Mouse (Mus musculus): ENCODE results near the gene Six3. TPM values are rescaled to one million over a fixed set of nuclear protein-coding genes. Genes with fewer than 3 reads are reported as not detected.

The Six3 gene
- total and polyA plus RNA-seq, 3 experiments, result not detected

DNA sequence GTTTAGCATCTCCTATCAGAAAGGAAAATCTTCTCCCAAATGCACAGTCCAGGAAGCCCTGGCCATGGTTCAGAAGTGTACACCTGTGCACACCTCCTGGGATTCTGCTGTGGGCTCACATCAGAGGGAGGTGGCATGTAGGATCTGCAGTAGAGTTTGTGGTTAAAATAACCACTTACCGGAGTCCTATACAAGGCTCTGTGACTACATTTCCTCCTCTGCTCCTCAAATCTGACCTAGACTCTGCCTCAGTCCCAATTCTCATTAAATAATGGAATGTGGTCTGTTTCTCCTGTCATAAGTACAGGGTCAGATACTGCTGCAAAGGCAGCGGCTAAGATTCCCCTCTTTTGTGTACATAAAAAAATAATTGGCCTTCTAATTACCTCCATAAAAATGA lies 50.8 kb downstream of the Six3 start:
- TF ChIP-seq USF2 (IDR thresholded peaks at IDR 0.05; ENCODE audit: borderline replicate concordance in 1 of 2, insufficient read depth in 1 of 2, low read depth in 1 of 2, low read length in 2 of 2) (no peak), ELF1 (IDR thresholded peaks at IDR 0.05; ENCODE audit: low read depth, low read length) (no peak), KAT2A (conservative IDR thresholded peaks at IDR 0.05; ENCODE audit: low read depth, low read length) (no peak), ZC3H11A (IDR thresholded peaks at IDR 0.05; ENCODE audit: low read depth, low read length) (no peak), GATA1 (IDR thresholded peaks at IDR 0.05; ENCODE audit: low read depth, low read length) (no peak), ETS1 (IDR thresholded peaks at IDR 0.05; ENCODE audit: low read depth, low read length) (no peak), MYB (IDR thresholded peaks at IDR 0.05; ENCODE audit: low read depth, low read length) (no peak), RCOR1 (IDR thresholded peaks at IDR 0.05; ENCODE audit: low read depth, low read length) (no peak), MXI1 (IDR thresholded peaks at IDR 0.05; ENCODE audit: low read depth, low read length) (no peak), CHD1 (IDR thresholded peaks at IDR 0.05; ENCODE audit: low read depth, low read length) (no peak), POLR2A (IDR thresholded peaks at IDR 0.05; ENCODE audit: control insufficient read depth in 1 of 2, insufficient read depth in 1 of 2, low read depth in 1 of 2, low read length in 2 of 2, poor library complexity in 1 of 2) (no peak), MYC (IDR thresholded peaks at IDR 0.05; ENCODE audit: low read depth, low read length) (no peak), MAZ (IDR thresholded peaks at IDR 0.05; ENCODE audit: low read depth, low read length) (no peak)
- no peak overlapping the region for H3K27ac ChIP-seq (ENCODE audit: control insufficient read depth, low read depth, low read length)
- H3K4me1 ChIP-seq (ENCODE audit: control insufficient read depth in 1 of 2, insufficient read depth in 2 of 2, low read length in 2 of 2), result no peaks in the 10 kb centered on the region
- H3K27me3 ChIP-seq (ENCODE audit: control insufficient read depth in 1 of 2, insufficient read depth in 2 of 2, low read length in 2 of 2), result no peaks in the 10 kb centered on the region; a peak in 1 of 4 replicates
- no peaks in the 10 kb centered on the region for H3K79me2 ChIP-seq (ENCODE audit: control insufficient read depth, insufficient read depth, low read length, poor library complexity)
- DNase-seq (ENCODE audit: low read depth, low spot score), result no peak
- H3K4me3 ChIP-seq (ENCODE audit: control insufficient read depth in 1 of 2, insufficient read depth in 1 of 2, low read depth in 2 of 2, low read length in 2 of 2), result no peak overlapping the region
- H3K9me3 ChIP-seq (replicated peaks; ENCODE audit: insufficient read depth, low read length), result no peaks in the 10 kb centered on the region
- no peaks in the 10 kb centered on the region for H3K36me3 ChIP-seq (ENCODE audit: control insufficient read depth in 1 of 2, insufficient read depth in 2 of 2, low read length in 2 of 2)
- H3K9ac ChIP-seq (ENCODE audit: control insufficient read depth, low read depth, low read length, poor library complexity, severe bottlenecking), result no peak overlapping the region

GRCm38 (mm10) chr17:85664618-85665320 lies 51.4 kb downstream of the Six3 start:
- H3K9me3 ChIP-seq (replicated peaks; ENCODE audit: insufficient read depth, low read length), result no peaks in the 10 kb centered on the region
- no peaks in the 10 kb centered on the region for H3K79me2 ChIP-seq (ENCODE audit: control insufficient read depth, insufficient read depth, low read length, poor library complexity)
- no peaks in the 10 kb centered on the region for H3K36me3 ChIP-seq (ENCODE audit: control insufficient read depth in 1 of 2, insufficient read depth in 2 of 2, low read length in 2 of 2)
- no peaks in the 10 kb centered on the region for H3K4me1 ChIP-seq (ENCODE audit: control insufficient read depth in 1 of 2, insufficient read depth in 2 of 2, low read length in 2 of 2)
- peak; percentile 76 for DNase-seq (ENCODE audit: low read depth, low spot score)
- H3K4me3 ChIP-seq (ENCODE audit: control insufficient read depth in 1 of 2, insufficient read depth in 1 of 2, low read depth in 2 of 2, low read length in 2 of 2), result no peak overlapping the region
- H3K9ac ChIP-seq (ENCODE audit: control insufficient read depth, low read depth, low read length, poor library complexity, severe bottlenecking), result no peak overlapping the region
- no peaks in the 10 kb centered on the region; a peak in 1 of 4 replicates for H3K27me3 ChIP-seq (ENCODE audit: control insufficient read depth in 1 of 2, insufficient read depth in 2 of 2, low read length in 2 of 2)
- no peak overlapping the region for H3K27ac ChIP-seq (ENCODE audit: control insufficient read depth, low read depth, low read length)
- TF ChIP-seq TCF12 (IDR thresholded peaks at IDR 0.05; ENCODE audit: low read depth, low read length) (no peak), SMC3 (IDR thresholded peaks at IDR 0.05; ENCODE audit: low read depth, low read length) (peak; percentile 92), ETS1 (IDR thresholded peaks at IDR 0.05; ENCODE audit: low read depth, low read length) (no peak), POLR2AphosphoS2 (IDR thresholded peaks at IDR 0.05; ENCODE audit: low read length) (no peak), CHD2 (IDR thresholded peaks at IDR 0.05; ENCODE audit: low read length) (no peak), EP300 (IDR thresholded peaks at IDR 0.05; ENCODE audit: low read depth in 1 of 2, low read length in 2 of 2) (no peak), CTCF (IDR thresholded peaks at IDR 0.05 in 2 of 3, conservative IDR thresholded peaks at IDR 0.05 in 1 of 3; ENCODE audit: control insufficient read depth in 1 of 3, insufficient read depth in 1 of 3, low read depth in 2 of 3, low read length in 3 of 3, poor library complexity in 1 of 3, severe bottlenecking in 1 of 3) (peak; percentile 67 to 92 (median 92)), ZKSCAN1 (IDR thresholded peaks at IDR 0.05; ENCODE audit: low read depth, low read length) (no peak), NELFE (IDR thresholded peaks at IDR 0.05; ENCODE audit: low read depth, low read length) (no peak), ZC3H11A (IDR thresholded peaks at IDR 0.05; ENCODE audit: low read depth, low read length) (peak; percentile 88), GATA1 (IDR thresholded peaks at IDR 0.05; ENCODE audit: low read depth, low read length) (no peak), RAD21 (IDR thresholded peaks at IDR 0.05; ENCODE audit: low read depth, low read length) (peak; percentile 93), NRF1 (IDR thresholded peaks at IDR 0.05; ENCODE audit: insufficient read depth, low read depth, low read length, poor library complexity, severe bottlenecking) (no peak), RCOR1 (IDR thresholded peaks at IDR 0.05; ENCODE audit: low read depth, low read length) (no peak), MAZ (IDR thresholded peaks at IDR 0.05; ENCODE audit: low read depth, low read length) (peak; percentile 22; the same call in 1 of the 2 replicates), ZNF384 (IDR thresholded peaks at IDR 0.05; ENCODE audit: low read depth, low read length) (no peak), ZMIZ1 (IDR thresholded peaks at IDR 0.05; ENCODE audit: low read depth, low read length) (no peak), KAT2A (conservative IDR thresholded peaks at IDR 0.05; ENCODE audit: low read depth, low read length) (no peak), USF1 (IDR thresholded peaks at IDR 0.05; ENCODE audit: low read depth, low read length) (no peak), GABPA (IDR thresholded peaks at IDR 0.05; ENCODE audit: low read depth, low read length) (no peak), BHLHE40 (IDR thresholded peaks at IDR 0.05; ENCODE audit: borderline replicate concordance, low read depth, low read length) (no peak), E2F4 (IDR thresholded peaks at IDR 0.05; ENCODE audit: borderline replicate concordance, low read depth, low read length) (no peak), TBP (IDR thresholded peaks at IDR 0.05; ENCODE audit: low read depth, low read length) (no peak), MYB (IDR thresholded peaks at IDR 0.05; ENCODE audit: low read depth, low read length) (no peak), MAX (IDR thresholded peaks at IDR 0.05; ENCODE audit: low read length) (no peak)

Data from MEL (cell line).